Mouse (Mus musculus): ENCODE results near the gene Relt. TPM values are rescaled to one million over a fixed set of nuclear protein-coding genes. Genes with fewer than 3 reads are reported as not detected.

Relt gene
- polyA plus RNA-seq, 1 experiment = 17.9 TPM

DNA sequence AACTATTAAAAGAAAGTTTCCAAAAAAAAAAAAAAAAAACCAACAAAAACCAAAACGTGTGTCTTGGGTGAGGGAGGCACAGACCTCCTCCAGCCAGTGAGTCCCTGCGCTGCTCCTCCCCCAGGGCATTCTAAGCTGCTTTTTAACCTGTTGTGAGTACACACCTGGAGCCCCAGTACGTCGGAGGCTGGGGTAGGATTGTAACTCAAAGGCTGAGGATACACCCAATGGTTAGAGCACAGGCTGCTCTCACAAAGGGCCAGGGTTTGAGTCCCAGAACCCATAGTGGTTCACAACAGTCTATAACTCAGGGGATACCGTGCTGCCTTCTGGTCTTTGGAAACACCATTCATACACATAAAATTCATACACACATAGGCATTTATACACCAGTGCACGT, 21.6 kb downstream of the Relt start:
- Histone ChIP-seq H3K4me3 (ENCODE audit: insufficient read depth, low read length) (no peak overlapping the region), H3K27ac (ENCODE audit: insufficient read depth, low read length) (no peak overlapping the region), H3K4me1 (ENCODE audit: control insufficient read depth, insufficient read depth, low read length) (peaks cover 5% of the 10 kb centered on the region; the same call in 1 of the 2 replicates)
- no peak for TF ChIP-seq CTCF (IDR thresholded peaks at IDR 0.05; ENCODE audit: extremely low read depth, insufficient read depth, low read length)
- TF ChIP-seq POLR2A (IDR thresholded peaks at IDR 0.05; ENCODE audit: extremely low read depth, insufficient read depth, low read length) = no peak

GRCm38 (mm10) chr7:100840906-100841305, 22.3 kb downstream of the Relt start:
- Histone ChIP-seq H3K4me1 (ENCODE audit: control insufficient read depth, insufficient read depth, low read length) (peaks cover 5% of the 10 kb centered on the region; the same call in 1 of the 2 replicates), H3K4me3 (ENCODE audit: insufficient read depth, low read length) (no peak overlapping the region), H3K27ac (ENCODE audit: insufficient read depth, low read length) (no peak overlapping the region)
- TF ChIP-seq CTCF (IDR thresholded peaks at IDR 0.05; ENCODE audit: extremely low read depth, insufficient read depth, low read length) (no peak), POLR2A (IDR thresholded peaks at IDR 0.05; ENCODE audit: extremely low read depth, insufficient read depth, low read length) (no peak)

- TF ChIP-seq CTCF (IDR thresholded peaks at IDR 0.05; ENCODE audit: extremely low read depth, insufficient read depth, low read length) (no peak), POLR2A (IDR thresholded peaks at IDR 0.05; ENCODE audit: extremely low read depth, insufficient read depth, low read length) (no peak)
- Histone ChIP-seq H3K27ac (ENCODE audit: insufficient read depth, low read length) (no peak overlapping the region), H3K4me1 (ENCODE audit: control insufficient read depth, insufficient read depth, low read length) (no peaks in the 10 kb centered on the region; the same call in 1 of the 2 replicates), H3K4me3 (ENCODE audit: insufficient read depth, low read length) (no peak overlapping the region)
These were observed 23.4 kb downstream of the Relt start for GRCm38 (mm10) chr7:100839632-100840402.

DNA sequence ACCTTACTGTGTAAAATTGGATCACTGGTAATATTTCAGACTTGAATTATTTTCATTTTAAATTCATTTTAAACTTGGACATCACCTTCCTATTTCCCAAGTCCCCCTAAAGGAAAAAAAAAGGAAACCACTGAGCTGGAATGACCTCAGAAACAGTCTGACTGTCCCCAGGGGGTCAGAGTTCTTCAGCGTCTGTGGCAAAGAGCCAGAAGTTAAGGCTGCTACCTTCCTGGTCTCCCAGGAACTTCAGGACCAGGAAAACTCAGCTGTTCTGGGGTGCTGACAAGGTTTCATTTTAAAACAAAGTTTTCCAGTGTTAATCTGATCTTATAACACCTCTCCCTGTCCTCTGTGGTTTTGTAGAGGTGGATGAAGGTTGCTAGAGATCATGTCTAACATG, 25.5 kb downstream of the Relt start:
- TF ChIP-seq POLR2A (IDR thresholded peaks at IDR 0.05; ENCODE audit: extremely low read depth, insufficient read depth, low read length) = no peak
- TF ChIP-seq CTCF (IDR thresholded peaks at IDR 0.05; ENCODE audit: extremely low read depth, insufficient read depth, low read length) = no peak
- Histone ChIP-seq H3K4me1 (ENCODE audit: control insufficient read depth, insufficient read depth, low read length) (no peaks in the 10 kb centered on the region; the same call in 1 of the 2 replicates), H3K4me3 (ENCODE audit: insufficient read depth, low read length) (no peak overlapping the region), H3K27ac (ENCODE audit: insufficient read depth, low read length) (no peak overlapping the region)

DNA sequence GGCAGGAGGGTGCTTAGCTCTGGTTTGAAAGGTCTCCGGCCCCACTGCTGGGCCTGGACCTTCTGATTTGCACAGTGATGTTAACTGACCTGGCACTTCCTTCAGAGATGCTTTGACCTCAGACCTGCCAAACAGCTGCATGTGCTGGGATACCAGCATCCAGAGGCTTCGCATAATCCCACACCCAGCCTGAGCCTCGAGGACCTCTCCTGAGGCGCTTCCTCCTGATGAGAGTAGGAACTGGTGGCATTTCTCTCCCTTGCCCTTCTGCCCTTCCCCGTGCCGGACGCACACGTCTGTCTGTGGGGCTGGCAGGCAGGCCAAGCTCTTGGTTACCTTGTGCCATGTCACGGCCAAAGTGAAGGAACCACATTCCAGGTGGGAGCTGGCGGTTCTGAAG, 26.6 kb downstream of the Relt start:
- TF ChIP-seq POLR2A (IDR thresholded peaks at IDR 0.05; ENCODE audit: extremely low read depth, insufficient read depth, low read length) (no peak), CTCF (IDR thresholded peaks at IDR 0.05; ENCODE audit: extremely low read depth, insufficient read depth, low read length) (no peak)
- no peak overlapping the region for H3K4me3 ChIP-seq (ENCODE audit: insufficient read depth, low read length)
- H3K27ac ChIP-seq (ENCODE audit: insufficient read depth, low read length) = no peak overlapping the region
- no peaks in the 10 kb centered on the region; the same call in 1 of the 2 replicates for H3K4me1 ChIP-seq (ENCODE audit: control insufficient read depth, insufficient read depth, low read length)

DNA sequence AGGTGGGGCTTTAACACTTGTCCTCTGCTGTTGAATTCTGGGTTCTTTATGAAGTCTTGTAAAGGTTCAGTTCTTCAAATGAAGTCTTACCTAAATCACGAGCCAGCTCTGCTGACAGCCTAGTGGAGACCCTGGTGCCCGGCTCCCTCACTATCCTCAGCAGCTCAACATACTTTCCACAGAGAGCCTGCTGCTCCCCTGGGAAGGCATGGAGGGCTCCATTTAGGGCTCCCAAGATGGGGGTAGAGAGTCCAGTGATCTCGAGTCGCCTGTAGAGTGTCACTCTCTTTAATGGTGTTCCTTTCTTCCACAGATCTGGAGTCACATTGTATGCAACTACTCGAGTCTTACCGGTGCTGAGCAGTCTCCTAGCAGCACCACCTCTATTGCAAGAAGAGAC, 27.5 kb downstream of the Relt start:
- H3K4me3 ChIP-seq (ENCODE audit: insufficient read depth, low read length) = no peak overlapping the region
- TF ChIP-seq POLR2A (IDR thresholded peaks at IDR 0.05; ENCODE audit: extremely low read depth, insufficient read depth, low read length) (no peak), CTCF (IDR thresholded peaks at IDR 0.05; ENCODE audit: extremely low read depth, insufficient read depth, low read length) (no peak)
- H3K4me1 ChIP-seq (ENCODE audit: control insufficient read depth, insufficient read depth, low read length) = no peaks in the 10 kb centered on the region; the same call in 1 of the 2 replicates

GRCm38 (mm10) chr7:100835168-100835567, 28.1 kb downstream of the Relt start:
- TF ChIP-seq POLR2A (IDR thresholded peaks at IDR 0.05; ENCODE audit: extremely low read depth, insufficient read depth, low read length) (no peak), CTCF (IDR thresholded peaks at IDR 0.05; ENCODE audit: extremely low read depth, insufficient read depth, low read length) (no peak)
- no peak overlapping the region for H3K4me3 ChIP-seq (ENCODE audit: insufficient read depth, low read length)
- H3K27ac ChIP-seq (ENCODE audit: insufficient read depth, low read length) = no peak overlapping the region
- no peaks in the 10 kb centered on the region; the same call in 1 of the 2 replicates for H3K4me1 ChIP-seq (ENCODE audit: control insufficient read depth, insufficient read depth, low read length)

More for the DNA sequence above, 27.5 kb downstream of the Relt start:
- H3K27ac ChIP-seq (ENCODE audit: insufficient read depth, low read length) = no peak overlapping the region

DNA sequence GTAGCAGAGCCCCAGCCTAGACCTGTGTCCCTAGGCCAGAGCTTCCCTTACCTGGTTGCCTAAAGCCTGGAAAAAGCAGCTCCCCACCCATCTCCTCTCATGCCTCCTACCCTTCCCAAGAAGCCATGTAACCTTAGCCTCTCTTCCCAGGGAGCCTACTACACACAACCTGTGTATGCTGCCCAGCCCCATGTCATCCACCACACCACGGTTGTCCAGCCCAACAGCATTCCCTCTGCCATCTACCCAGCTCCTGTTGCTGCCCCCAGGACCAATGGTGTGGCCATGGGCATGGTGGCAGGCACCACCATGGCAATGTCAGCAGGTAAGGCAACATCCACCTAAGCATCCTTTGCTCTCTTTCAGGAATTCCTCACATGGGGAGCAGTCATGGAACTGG, 29.4 kb downstream of the Relt start:
- no peaks in the 10 kb centered on the region for H3K4me1 ChIP-seq (ENCODE audit: control insufficient read depth, insufficient read depth, low read length)
- H3K4me3 ChIP-seq (ENCODE audit: insufficient read depth, low read length) = no peak overlapping the region
- TF ChIP-seq POLR2A (IDR thresholded peaks at IDR 0.05; ENCODE audit: extremely low read depth, insufficient read depth, low read length) (no peak), CTCF (IDR thresholded peaks at IDR 0.05; ENCODE audit: extremely low read depth, insufficient read depth, low read length) (no peak)
- H3K27ac ChIP-seq (ENCODE audit: insufficient read depth, low read length) = no peak overlapping the region

- TF ChIP-seq CTCF (IDR thresholded peaks at IDR 0.05; ENCODE audit: extremely low read depth, insufficient read depth, low read length) = no peak
- TF ChIP-seq POLR2A (IDR thresholded peaks at IDR 0.05; ENCODE audit: extremely low read depth, insufficient read depth, low read length) = no peak
- H3K27ac ChIP-seq (ENCODE audit: insufficient read depth, low read length) = no peak overlapping the region
- no peak overlapping the region for H3K4me3 ChIP-seq (ENCODE audit: insufficient read depth, low read length)
These were observed 34.7 kb downstream of the Relt start for GRCm38 (mm10) chr7:100828549-100828948.

GRCm38 (mm10) chr7:100824661-100825060, 38.6 kb downstream of the Relt start:
- TF ChIP-seq CTCF (IDR thresholded peaks at IDR 0.05; ENCODE audit: extremely low read depth, insufficient read depth, low read length) = no peak
- TF ChIP-seq POLR2A (IDR thresholded peaks at IDR 0.05; ENCODE audit: extremely low read depth, insufficient read depth, low read length) = no peak
- Histone ChIP-seq H3K4me1 (ENCODE audit: control insufficient read depth, insufficient read depth, low read length) (peaks cover 7% of the 10 kb centered on the region), H3K4me3 (ENCODE audit: insufficient read depth, low read length) (no peak overlapping the region), H3K27ac (ENCODE audit: insufficient read depth, low read length) (no peak overlapping the region)

More at GRCm38 (mm10) chr7:100828549-100828948, 34.7 kb downstream of the Relt start:
- peaks cover 5% of the 10 kb centered on the region; the same call in 1 of the 2 replicates for H3K4me1 ChIP-seq (ENCODE audit: control insufficient read depth, insufficient read depth, low read length)

Measured in cortical plate, adult 2 months (tissue).